Mouse (Mus musculus) kidney, embryonic 14.5 days (tissue): ENCODE measurements at regions not wholly inside any gene's neighbourhood (a gene's known extent, or its start where the extent isn't known, plus 50 kb on each side); places are given as distances from the start of the nearest gene placed in this dataset.

Source experiments
- ATAC-seq: fragments of 200-750 bp; cut with Nextera tagmentation; 2 replicates; pipeline ENCODE4 v1.8.0; 2017; ENCODE audit warnings: moderate number of reproducible peaks, mild to moderate bottlenecking, moderate TSS enrichment, moderate library complexity; ENCODE audit not compliant: low FRiP score, low TSS enrichment
- H3K27ac ChIP-seq: fragments of 300-500 bp; sonication (generic); 2 replicates; pipeline ENCODE4 v1.5.1; 2014; ENCODE audit warnings: low read depth, mild to moderate bottlenecking, low read length, moderate library complexity, mixed read lengths
- H3K27me3 ChIP-seq: fragments of 300-500 bp; sonication (generic); 2 replicates; pipeline ENCODE4 v1.6.1; 2014; ENCODE audit warnings: mild to moderate bottlenecking, low read length; ENCODE audit not compliant: control insufficient read depth, insufficient read depth
- H3K36me3 ChIP-seq: fragments of 300-500 bp; sonication (generic); 2 replicates; pipeline ENCODE4 v1.6.1; 2014; ENCODE audit warnings: low read length, mixed read lengths; ENCODE audit not compliant: control insufficient read depth, insufficient read depth
- H3K4me1 ChIP-seq: fragments of 300-500 bp; sonication (generic); 2 replicates; pipeline ENCODE4 v1.6.1; 2014; ENCODE audit warnings: low read length, mixed read lengths; ENCODE audit not compliant: control insufficient read depth, insufficient read depth
- H3K4me2 ChIP-seq: fragments of 300-500 bp; sonication (generic); replicated peaks from 2 replicates; pipeline ENCODE4 v1.6.1; 2014; ENCODE audit warnings: low read depth, mild to moderate bottlenecking, low read length
- H3K4me3 ChIP-seq: fragments of 300-500 bp; sonication (generic); 2 replicates; pipeline ENCODE4 v1.5.1; 2014; ENCODE audit warnings: mild to moderate bottlenecking, low read length
- H3K9ac ChIP-seq: fragments of 300-500 bp; sonication (generic); 2 replicates; pipeline ENCODE4 v1.6.1; 2014; ENCODE audit warnings: low read depth, mild to moderate bottlenecking, low read length, moderate library complexity
- H3K9me3 ChIP-seq: fragments of 300-500 bp; sonication (generic); 2 replicates; pipeline ENCODE4 v1.6.1; 2016; ENCODE audit warnings: low read length; ENCODE audit not compliant: control insufficient read depth
- WGBS: fragments of 180-500 bp; shearing (Covaris S2); extraction: QIAGEN DNeasy Blood & Tissue Kit; methylation state at CpG from one replicate; pipeline ENCODE4 v1.1.7; 2014; 5-methylcytosine and 5-hydroxymethylcytosine counted together

- no peaks in the 10 kb centered on the region for H3K9me3 ChIP-seq
- WGBS = 11% methylated on average over 14 of the region's 14 CpGs
- H3K9ac ChIP-seq = no peak overlapping the region
- no peak overlapping the region for H3K27ac ChIP-seq
- peaks cover 20% of the 10 kb centered on the region; the same call in 1 of the 2 replicates for H3K4me1 ChIP-seq
- 0 out of 2 replicates have a peak overlapping the region, but pooled peaks have one; percentile 4 for H3K4me3 ChIP-seq
- no peaks in the 10 kb centered on the region for H3K27me3 ChIP-seq
- H3K4me2 ChIP-seq = peak overlapping the region; percentile 25
- H3K36me3 ChIP-seq = no peaks in the 10 kb centered on the region
- ATAC-seq = no peak
These were observed 98.2 kb upstream of the Ado start for GRCm38 (mm10) chr10:67646659-67647559.

- no peaks in the 10 kb centered on the region for H3K27me3 ChIP-seq
- ATAC-seq = no peak
- H3K9me3 ChIP-seq = no peaks in the 10 kb centered on the region
- no peak overlapping the region for H3K4me3 ChIP-seq
- no peak overlapping the region for H3K4me2 ChIP-seq
- peaks cover 20% of the 10 kb centered on the region; the same call in 1 of the 2 replicates for H3K4me1 ChIP-seq
- no peak overlapping the region for H3K27ac ChIP-seq
- H3K9ac ChIP-seq = no peak overlapping the region
- no peaks in the 10 kb centered on the region for H3K36me3 ChIP-seq
- 48% methylated on average over 3 of the region's 3 CpGs for WGBS
These were observed 97.1 kb upstream of the Ado start for GRCm38 (mm10) chr10:67645821-67646220.

- H3K4me3 ChIP-seq = no peak overlapping the region
- H3K9ac ChIP-seq = no peak overlapping the region
- H3K27ac ChIP-seq = no peak overlapping the region
- peaks cover 20% of the 10 kb centered on the region; the same call in 1 of the 2 replicates for H3K4me1 ChIP-seq
- no peaks in the 10 kb centered on the region for H3K27me3 ChIP-seq
- H3K36me3 ChIP-seq = no peaks in the 10 kb centered on the region
- H3K9me3 ChIP-seq = no peaks in the 10 kb centered on the region
- peak; percentile 69 for ATAC-seq
- H3K4me2 ChIP-seq = no peak overlapping the region
- 0% methylated on average over 1 of the region's 1 CpGs for WGBS
These were observed 95.5 kb upstream of the Ado start for GRCm38 (mm10) chr10:67644280-67644679.

GRCm38 (mm10) chr10:67643685-67644084, 94.9 kb upstream of the Ado start:
- H3K9me3 ChIP-seq = no peaks in the 10 kb centered on the region
- no peak overlapping the region for H3K4me3 ChIP-seq
- no peak overlapping the region for H3K4me2 ChIP-seq
- H3K36me3 ChIP-seq = no peaks in the 10 kb centered on the region
- H3K4me1 ChIP-seq = peaks cover 20% of the 10 kb centered on the region; the same call in 1 of the 2 replicates
- no peaks in the 10 kb centered on the region for H3K27me3 ChIP-seq
- no peak overlapping the region for H3K9ac ChIP-seq
- ATAC-seq = no peak
- H3K27ac ChIP-seq = no peak overlapping the region
- 26% methylated on average over 7 of the region's 7 CpGs for WGBS

- H3K9me3 ChIP-seq = no peaks in the 10 kb centered on the region
- no peak overlapping the region for H3K4me3 ChIP-seq
- no peaks in the 10 kb centered on the region for H3K27me3 ChIP-seq
- no peak overlapping the region for H3K9ac ChIP-seq
- 29% methylated on average over 5 of the region's 5 CpGs for WGBS
- H3K36me3 ChIP-seq = no peaks in the 10 kb centered on the region
- no peak overlapping the region for H3K27ac ChIP-seq
- ATAC-seq = no peak
- no peaks in the 10 kb centered on the region; the same call in 1 of the 2 replicates for H3K4me1 ChIP-seq
- no peak overlapping the region for H3K4me2 ChIP-seq
These were observed 88.6 kb upstream of the Ado start for GRCm38 (mm10) chr10:67637339-67637738.

GRCm38 (mm10) chr10:67636569-67636968, 87.8 kb upstream of the Ado start:
- H3K36me3 ChIP-seq = no peaks in the 10 kb centered on the region
- no peak overlapping the region for H3K9ac ChIP-seq
- no peak overlapping the region for H3K27ac ChIP-seq
- peak overlapping the region; percentile 41 for H3K4me2 ChIP-seq
- H3K27me3 ChIP-seq = no peaks in the 10 kb centered on the region
- H3K9me3 ChIP-seq = no peaks in the 10 kb centered on the region
- 3% methylated on average over 13 of the region's 13 CpGs for WGBS
- H3K4me3 ChIP-seq = no peak overlapping the region; the same call in 1 of the 2 replicates
- ATAC-seq = peak; percentile 61; the same call in 1 of the 2 replicates
- no peaks in the 10 kb centered on the region; the same call in 1 of the 2 replicates for H3K4me1 ChIP-seq

- no peak overlapping the region for H3K4me3 ChIP-seq
- H3K4me2 ChIP-seq = no peak overlapping the region
- no peak for ATAC-seq
- no peak overlapping the region for H3K27ac ChIP-seq
- no peaks in the 10 kb centered on the region for H3K36me3 ChIP-seq
- WGBS = 81% methylated on average over 4 of the region's 4 CpGs
- H3K4me1 ChIP-seq = no peaks in the 10 kb centered on the region; the same call in 1 of the 2 replicates
- no peak overlapping the region for H3K9ac ChIP-seq
- no peaks in the 10 kb centered on the region for H3K9me3 ChIP-seq
- no peaks in the 10 kb centered on the region for H3K27me3 ChIP-seq
These were observed 86.0 kb upstream of the Ado start for GRCm38 (mm10) chr10:67634795-67635194.

GRCm38 (mm10) chr10:67633063-67633462, 84.3 kb upstream of the Ado start:
- WGBS = 98% methylated on average over 7 of the region's 7 CpGs
- Histone ChIP-seq H3K4me1 (no peaks in the 10 kb centered on the region; the same call in 1 of the 2 replicates), H3K9me3 (no peaks in the 10 kb centered on the region), H3K4me2 (no peak overlapping the region), H3K36me3 (no peaks in the 10 kb centered on the region), H3K9ac (no peak overlapping the region), H3K27ac (no peak overlapping the region), H3K4me3 (no peak overlapping the region), H3K27me3 (no peaks in the 10 kb centered on the region)
- no peak for ATAC-seq

GRCm38 (mm10) chr10:67623338-67623737, 74.6 kb upstream of the Ado start:
- H3K9ac ChIP-seq = no peak overlapping the region
- no peak overlapping the region for H3K27ac ChIP-seq
- no peaks in the 10 kb centered on the region for H3K36me3 ChIP-seq
- ATAC-seq = no peak
- no peaks in the 10 kb centered on the region for H3K4me1 ChIP-seq
- no peak overlapping the region for H3K4me3 ChIP-seq
- no peaks in the 10 kb centered on the region for H3K27me3 ChIP-seq
- no peak overlapping the region for H3K4me2 ChIP-seq
- no peaks in the 10 kb centered on the region for H3K9me3 ChIP-seq
- 84% methylated on average over 12 of the region's 12 CpGs for WGBS
